Mouse (Mus musculus) cerebellum, postnatal 10 days (tissue): ENCODE data around the gene Olfr1199.

ENCODE experiments used
- DNase-seq, 2 experiments: peaks; one replicate each; pipeline ENCODE4 v3.0.0; 2021; ENCODE audit warnings: mixed read lengths in 2 of 2

Olfr1199 gene

GRCm38 (mm10) chr2:88760369-88760768 lies at the start of gene Olfr1199:
Gene Olfr1199 (minus strand): TSS chr2:88760469.
- no peak for DNase-seq

- no peak for DNase-seq
Measured at GRCm38 (mm10) chr2:88792736-88793135, 32.5 kb upstream of the Olfr1199 start, which contains the start of gene Olfr1201. Gene Olfr1201 (plus strand): TSS chr2:88793036.

DNA sequence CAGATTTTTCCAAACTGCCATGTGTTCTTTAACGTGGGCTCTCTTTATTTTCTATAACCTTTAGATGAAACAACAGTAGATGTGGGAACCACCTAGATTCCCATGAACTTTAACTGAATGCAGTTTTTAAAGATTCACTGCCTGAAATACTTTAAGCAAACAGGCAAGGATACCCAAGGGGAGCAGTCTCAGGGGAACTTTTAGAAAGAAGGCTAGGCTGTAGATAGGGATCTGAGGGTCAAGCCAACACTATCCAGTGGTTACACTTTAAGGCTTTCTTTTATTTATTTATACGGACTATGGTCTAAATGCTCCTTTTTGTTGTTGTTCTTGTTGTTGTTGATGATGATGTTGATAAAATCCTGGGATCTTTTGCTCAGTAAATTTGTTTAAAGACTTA lies 10.1 kb upstream of the Olfr1199 start, which contains the start of gene Olfr1200:
Olfr1200 (minus strand) TSS at position 101 of the 400 bp plus-strand sequence.
- DNase-seq: no peak

DNA sequence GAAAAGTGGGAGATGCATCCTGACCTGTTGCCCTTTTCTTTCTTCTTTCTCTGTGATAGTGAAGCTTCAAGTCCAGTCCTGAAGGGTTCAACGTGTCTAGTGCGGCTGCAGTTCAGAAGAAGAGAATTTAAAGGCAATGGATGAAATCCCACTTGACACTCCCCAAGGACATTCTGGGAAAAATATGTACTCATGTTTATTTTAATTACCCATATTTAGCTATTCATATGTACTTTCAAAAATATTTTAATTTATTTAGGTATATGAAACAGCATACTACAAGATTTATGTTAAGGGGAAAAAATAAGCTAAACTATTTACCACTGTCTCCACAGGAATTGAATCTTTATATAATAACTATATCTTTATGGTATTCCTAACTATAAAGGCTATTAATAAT lies 9.0 kb downstream of the Olfr1199 start, which contains the start of gene Olfr1198:
Olfr1198 (minus strand) TSS at position 101 of the 400 bp plus-strand sequence.
- DNase-seq: no peak

DNA sequence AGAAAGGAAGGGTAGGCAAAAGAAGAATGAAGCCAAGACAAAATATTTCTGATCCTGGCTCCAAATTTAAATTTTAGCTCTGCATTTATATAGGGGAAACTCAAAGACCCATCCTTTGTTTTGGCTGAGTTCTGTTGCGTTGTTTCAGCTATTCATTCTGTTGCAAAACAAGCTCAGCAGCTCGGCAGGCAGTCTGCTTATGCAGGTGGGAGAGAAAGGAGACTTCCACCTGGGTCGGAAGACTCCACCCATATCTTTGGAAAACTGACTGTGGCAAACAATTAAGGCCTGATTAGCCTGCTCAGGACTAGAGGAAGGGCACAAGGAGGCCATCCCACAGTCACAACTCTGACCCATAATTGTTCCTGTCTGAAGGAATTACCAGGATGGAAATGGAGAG lies 16.9 kb downstream of the Olfr1199 start:
- no peak for DNase-seq

DNA sequence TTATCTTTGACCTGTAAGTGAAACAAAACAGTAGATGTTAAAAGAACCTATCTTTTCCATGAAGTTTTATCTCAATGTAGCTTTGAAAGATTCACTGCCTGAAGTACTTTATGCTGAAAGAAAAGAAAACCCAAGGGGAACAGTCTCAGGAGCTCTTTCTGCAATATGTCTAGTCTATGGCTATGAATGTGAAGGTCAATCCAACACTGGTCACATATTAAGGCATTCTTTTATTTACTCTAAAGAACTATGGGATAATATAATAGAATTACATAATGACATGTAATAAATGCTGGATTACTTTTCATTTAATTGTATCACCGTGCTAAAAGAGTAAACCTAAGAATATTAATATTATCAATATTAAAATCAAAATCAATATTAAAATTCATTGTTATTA lies 28.0 kb downstream of the Olfr1199 start, which contains the start of gene Olfr1197:
Olfr1197 (minus strand) TSS at position 101 of the 400 bp plus-strand sequence.
- no peak for DNase-seq

DNA sequence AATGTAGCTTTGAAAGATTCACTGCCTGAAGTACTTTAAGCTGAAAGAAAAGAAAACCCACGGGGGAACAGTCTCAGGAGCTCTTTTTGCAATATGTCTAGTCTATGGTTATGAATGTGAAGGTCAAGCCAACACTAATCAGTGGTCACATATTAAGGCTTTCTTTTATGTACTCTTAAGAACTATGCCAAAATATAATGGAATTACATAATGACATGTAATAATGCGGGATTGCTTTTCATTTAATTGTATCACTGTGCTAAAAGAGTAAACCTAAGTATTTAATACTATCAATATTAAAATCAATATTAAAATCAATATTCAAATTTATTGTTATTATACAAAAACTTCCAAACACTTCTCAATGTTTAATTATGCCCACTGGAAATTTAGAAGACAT lies 55.8 kb downstream of the Olfr1199 start, which contains the start of gene Olfr1196:
Olfr1196 (minus strand) TSS at position 101 of the 400 bp plus-strand sequence.
- DNase-seq: no peak
